Mouse (Mus musculus) kidney, embryonic 15.5 days (tissue): ENCODE measurements at regions not wholly inside any gene's neighbourhood (a gene's known extent, or its start where the extent isn't known, plus 50 kb on each side); places are given as distances from the start of the nearest gene placed in this dataset.

Source experiments
- ATAC-seq: fragments of 200-750 bp; cut with Nextera tagmentation; replicated peaks from 2 replicates; pipeline ENCODE4 v1.8.0; 2017; ENCODE audit warnings: moderate TSS enrichment; ENCODE audit not compliant: low FRiP score
- H3K27ac ChIP-seq: fragments of 300-500 bp; sonication (generic); 2 replicates; pipeline ENCODE4 v1.5.1; 2015; ENCODE audit warnings: mild to moderate bottlenecking, inconsistent platforms
- H3K27me3 ChIP-seq: fragments of 300-500 bp; sonication (generic); 2 replicates; pipeline ENCODE4 v1.6.1; 2015; ENCODE audit warnings: inconsistent platforms
- H3K36me3 ChIP-seq: fragments of 300-500 bp; sonication (generic); 2 replicates; pipeline ENCODE4 v1.6.1; 2015; ENCODE audit warnings: inconsistent platforms
- H3K4me1 ChIP-seq: fragments of 300-500 bp; sonication (generic); 2 replicates; pipeline ENCODE4 v1.6.1; 2015; ENCODE audit warnings: inconsistent platforms
- H3K4me2 ChIP-seq: fragments of 300-500 bp; sonication (generic); 2 replicates; pipeline ENCODE4 v1.6.1; 2015; ENCODE audit warnings: moderate library complexity, mild to moderate bottlenecking, inconsistent platforms
- H3K4me3 ChIP-seq: fragments of 300-500 bp; sonication (generic); replicated peaks from 2 replicates; pipeline ENCODE4 v1.5.1; 2015; ENCODE audit warnings: mild to moderate bottlenecking, inconsistent platforms
- H3K9ac ChIP-seq: fragments of 300-500 bp; sonication (generic); 2 replicates; pipeline ENCODE4 v1.6.1; 2015; ENCODE audit warnings: mild to moderate bottlenecking, inconsistent platforms
- H3K9me3 ChIP-seq: fragments of 300-500 bp; sonication (generic); replicated peaks from 2 replicates; pipeline ENCODE4 v1.6.1; 2016; ENCODE audit warnings: inconsistent platforms
- WGBS: fragments of 180-500 bp; shearing (Covaris S2); methylation state at CpG from one replicate; pipeline ENCODE4 v1.1.7; 2015; ENCODE audit warnings: mixed read lengths; 5-methylcytosine and 5-hydroxymethylcytosine counted together

- Histone ChIP-seq H3K27ac (no peak overlapping the region), H3K27me3 (no peaks in the 10 kb centered on the region), H3K4me3 (no peak overlapping the region), H3K4me1 (0 out of 2 replicates have a peak, but pooled peaks cover 2% of the 10 kb centered on the region), H3K36me3 (no peaks in the 10 kb centered on the region), H3K9me3 (no peaks in the 10 kb centered on the region), H3K4me2 (no peak overlapping the region), H3K9ac (no peak overlapping the region)
- WGBS: 66% methylated on average over 5 of the region's 5 CpGs
- no peak for ATAC-seq
Measured at GRCm38 (mm10) chr16:77393470-77393869, 208.4 kb downstream of the Gm11146 start.

GRCm38 (mm10) chr16:77392205-77392604, 209.7 kb downstream of the Gm11146 start:
- Histone ChIP-seq H3K4me1 (0 out of 2 replicates have a peak, but pooled peaks cover 2% of the 10 kb centered on the region), H3K4me3 (no peak overlapping the region), H3K36me3 (no peaks in the 10 kb centered on the region), H3K27me3 (no peaks in the 10 kb centered on the region), H3K4me2 (no peak overlapping the region), H3K27ac (no peak overlapping the region), H3K9ac (no peak overlapping the region), H3K9me3 (no peaks in the 10 kb centered on the region)
- ATAC-seq: no peak
- whole genome bisulfite sequencing: 76% methylated on average over 4 of the region's 4 CpGs

- Histone ChIP-seq H3K9ac (no peak overlapping the region), H3K27me3 (no peaks in the 10 kb centered on the region), H3K4me1 (no peaks in the 10 kb centered on the region), H3K36me3 (no peaks in the 10 kb centered on the region), H3K9me3 (no peaks in the 10 kb centered on the region), H3K4me3 (no peak overlapping the region), H3K27ac (no peak overlapping the region), H3K4me2 (no peak overlapping the region)
- 81% methylated on average over 6 of the region's 6 CpGs for WGBS
- no peak for ATAC-seq
Measured at GRCm38 (mm10) chr16:77384021-77384729, 217.7 kb downstream of the Gm11146 start.

GRCm38 (mm10) chr16:77382790-77383189, 219.1 kb downstream of the Gm11146 start:
- H3K27me3 ChIP-seq: no peaks in the 10 kb centered on the region
- no peak overlapping the region for H3K9ac ChIP-seq
- H3K4me2 ChIP-seq: no peak overlapping the region
- H3K4me3 ChIP-seq: no peak overlapping the region
- no peak overlapping the region for H3K27ac ChIP-seq
- H3K9me3 ChIP-seq: no peaks in the 10 kb centered on the region
- no peaks in the 10 kb centered on the region for H3K4me1 ChIP-seq
- WGBS: 83% methylated on average over 2 of the region's 2 CpGs
- no peak for ATAC-seq
- no peaks in the 10 kb centered on the region for H3K36me3 ChIP-seq

- Histone ChIP-seq H3K9ac (no peak overlapping the region), H3K4me1 (no peaks in the 10 kb centered on the region), H3K27me3 (no peaks in the 10 kb centered on the region), H3K36me3 (no peaks in the 10 kb centered on the region), H3K27ac (no peak overlapping the region), H3K4me3 (no peak overlapping the region), H3K4me2 (no peak overlapping the region), H3K9me3 (no peaks in the 10 kb centered on the region)
- ATAC-seq: no peak
- WGBS: 90% methylated on average over 3 of the region's 3 CpGs
Measured at GRCm38 (mm10) chr16:77372768-77373167, 229.1 kb downstream of the Gm11146 start.

- no peaks in the 10 kb centered on the region for H3K9me3 ChIP-seq
- no peaks in the 10 kb centered on the region for H3K4me1 ChIP-seq
- H3K27ac ChIP-seq: no peak overlapping the region
- H3K4me2 ChIP-seq: no peak overlapping the region
- no peak overlapping the region for H3K9ac ChIP-seq
- H3K4me3 ChIP-seq: no peak overlapping the region
- WGBS: 72% methylated on average over 2 of the region's 2 CpGs
- H3K27me3 ChIP-seq: no peaks in the 10 kb centered on the region
- no peak for ATAC-seq
- no peaks in the 10 kb centered on the region for H3K36me3 ChIP-seq
Measured at GRCm38 (mm10) chr16:77369810-77370209, 232.1 kb downstream of the Gm11146 start.

- no peak overlapping the region for H3K4me3 ChIP-seq
- WGBS: 68% methylated on average over 2 of the region's 2 CpGs
- ATAC-seq: no peak
Measured at GRCm38 (mm10) chr16:77365254-77365653, 236.6 kb downstream of the Gm11146 start.

GRCm38 (mm10) chr16:77364439-77364838, 237.5 kb downstream of the Gm11146 start:
- no peaks in the 10 kb centered on the region for H3K9me3 ChIP-seq
- no peaks in the 10 kb centered on the region for H3K4me1 ChIP-seq
- no peak overlapping the region for H3K27ac ChIP-seq
- H3K9ac ChIP-seq: no peak overlapping the region
- no peaks in the 10 kb centered on the region for H3K27me3 ChIP-seq
- 0 out of 2 replicates have a peak, but pooled peaks cover 3% of the 10 kb centered on the region for H3K36me3 ChIP-seq
- WGBS: 85% methylated on average over 3 of the region's 3 CpGs
- no peak overlapping the region for H3K4me3 ChIP-seq
- no peak for ATAC-seq
- H3K4me2 ChIP-seq: no peak overlapping the region

More at GRCm38 (mm10) chr16:77365254-77365653, 236.6 kb downstream of the Gm11146 start:
- no peak overlapping the region for H3K4me2 ChIP-seq
- 0 out of 2 replicates have a peak, but pooled peaks cover 3% of the 10 kb centered on the region for H3K36me3 ChIP-seq
- H3K9ac ChIP-seq: no peak overlapping the region
- H3K9me3 ChIP-seq: no peaks in the 10 kb centered on the region
- no peaks in the 10 kb centered on the region for H3K27me3 ChIP-seq
- no peaks in the 10 kb centered on the region for H3K4me1 ChIP-seq
- H3K27ac ChIP-seq: no peak overlapping the region

- Histone ChIP-seq H3K9ac (no peak overlapping the region), H3K9me3 (no peaks in the 10 kb centered on the region), H3K27ac (no peak overlapping the region), H3K4me3 (no peak overlapping the region), H3K36me3 (0 out of 2 replicates have a peak, but pooled peaks cover 3% of the 10 kb centered on the region), H3K4me1 (no peaks in the 10 kb centered on the region), H3K27me3 (no peaks in the 10 kb centered on the region), H3K4me2 (no peak overlapping the region)
- no peak for ATAC-seq
- 89% methylated on average over 5 of the region's 5 CpGs for WGBS
Measured at GRCm38 (mm10) chr16:77359190-77359589, 242.7 kb downstream of the Gm11146 start.

GRCm38 (mm10) chr16:77355260-77355659, 246.6 kb downstream of the Gm11146 start:
- Histone ChIP-seq H3K27ac (no peak overlapping the region), H3K4me3 (no peak overlapping the region), H3K27me3 (no peaks in the 10 kb centered on the region), H3K4me2 (no peak overlapping the region), H3K4me1 (no peaks in the 10 kb centered on the region), H3K9ac (no peak overlapping the region), H3K9me3 (no peaks in the 10 kb centered on the region), H3K36me3 (no peaks in the 10 kb centered on the region)
- 73% methylated on average over 5 of the region's 5 CpGs for WGBS
- no peak for ATAC-seq

- no peaks in the 10 kb centered on the region for H3K36me3 ChIP-seq
- H3K4me2 ChIP-seq: no peak overlapping the region
- ATAC-seq: no peak
- H3K4me1 ChIP-seq: no peaks in the 10 kb centered on the region
- H3K27ac ChIP-seq: no peak overlapping the region
- H3K4me3 ChIP-seq: no peak overlapping the region
- no peaks in the 10 kb centered on the region for H3K9me3 ChIP-seq
- no peaks in the 10 kb centered on the region for H3K27me3 ChIP-seq
- no peak overlapping the region for H3K9ac ChIP-seq
- 85% methylated on average over 3 of the region's 3 CpGs for WGBS
Measured at GRCm38 (mm10) chr16:77354201-77354712, 247.6 kb downstream of the Gm11146 start.

- H3K4me3 ChIP-seq: no peak overlapping the region
- H3K36me3 ChIP-seq: no peaks in the 10 kb centered on the region
- no peaks in the 10 kb centered on the region for H3K27me3 ChIP-seq
- no peak overlapping the region for H3K4me2 ChIP-seq
- no peaks in the 10 kb centered on the region for H3K9me3 ChIP-seq
- 46% methylated on average over 7 of the region's 7 CpGs for WGBS
- no peak overlapping the region for H3K27ac ChIP-seq
- no peak for ATAC-seq
- no peak overlapping the region for H3K9ac ChIP-seq
- no peaks in the 10 kb centered on the region for H3K4me1 ChIP-seq
Measured at GRCm38 (mm10) chr16:77346128-77346527, 255.8 kb downstream of the Gm11146 start.
